Mouse (Mus musculus) midbrain, postnatal 0 days (tissue): ENCODE results near the gene Cbr1. TPM values are rescaled to one million over a fixed set of nuclear protein-coding genes. Genes with fewer than 3 reads are reported as not detected.

Source experiments
- ATAC-seq: fragments of 200-750 bp; cut with Nextera tagmentation; 2 replicates; pipeline ENCODE4 v1.8.0; 2017; ENCODE audit warnings: moderate number of reproducible peaks, mild to moderate bottlenecking, moderate TSS enrichment, moderate library complexity; ENCODE audit not compliant: low FRiP score
- DNase-seq: peaks from one replicate; pipeline ENCODE4 v3.0.0-alpha.2; 2015; ENCODE audit warnings: low spot score
- H3K27ac ChIP-seq: fragments of 300-500 bp; sonication (generic); 2 replicates; pipeline ENCODE4 v1.5.1; 2014; ENCODE audit warnings: low read depth, mild to moderate bottlenecking, low read length, mixed read lengths
- H3K27me3 ChIP-seq: fragments of 300-500 bp; sonication (generic); 2 replicates; pipeline ENCODE4 v1.6.1; 2014; ENCODE audit warnings: low read length, control low read depth, mixed read lengths; ENCODE audit not compliant: insufficient read depth
- H3K36me3 ChIP-seq: fragments of 300-500 bp; sonication (generic); 2 replicates; pipeline ENCODE4 v1.6.1; 2014; ENCODE audit warnings: low read length, control low read depth, mixed read lengths; ENCODE audit not compliant: insufficient read depth
- H3K4me1 ChIP-seq: fragments of 300-500 bp; sonication (generic); 2 replicates; pipeline ENCODE4 v1.6.1; 2014; ENCODE audit warnings: mild to moderate bottlenecking, control low read depth, antibody characterized with exemption, low read length, mixed read lengths; ENCODE audit not compliant: insufficient read depth
- H3K4me2 ChIP-seq: fragments of 300-500 bp; sonication (generic); 2 replicates; pipeline ENCODE4 v1.6.1; 2014; ENCODE audit warnings: low read depth, mild to moderate bottlenecking, low read length, mixed read lengths; ENCODE audit not compliant: poor library complexity, severe bottlenecking
- H3K4me3 ChIP-seq: fragments of 300-500 bp; sonication (generic); 2 replicates; pipeline ENCODE4 v1.5.1; 2014; ENCODE audit warnings: low read depth, mild to moderate bottlenecking, low read length, moderate library complexity
- H3K9ac ChIP-seq: fragments of 300-500 bp; sonication (generic); replicated peaks from 2 replicates; pipeline ENCODE4 v1.6.1; 2014; ENCODE audit warnings: mild to moderate bottlenecking, low read length, moderate library complexity, mixed read lengths; ENCODE audit not compliant: poor library complexity, severe bottlenecking
- H3K9me3 ChIP-seq: fragments of 300-500 bp; sonication (generic); 2 replicates; pipeline ENCODE4 v1.6.1; 2016; ENCODE audit warnings: low read length, control low read depth
- CTCF ChIP-seq: IDR thresholded peaks from 2 replicates; pipeline ENCODE4 v1.5.1; 2016; ENCODE audit warnings: antibody characterized with exemption, mild to moderate bottlenecking
- WGBS: fragments of 180-500 bp; shearing (Covaris S2); extraction: QIAGEN DNeasy Blood & Tissue Kit; methylation state at CpG from one replicate; pipeline ENCODE4 v1.1.7; 2014; 5-methylcytosine and 5-hydroxymethylcytosine counted together
- polyA plus RNA-seq: library from polyadenylated mRNA; unstranded; fragments of >200 nt; fragmentation: Nextera tagmentation; extraction: Ambion mirVana; gene quantifications from 2 replicates; pipeline ENCODE4 v1.2.1, GENCODE M21; 2015
- total RNA-seq: library from RNA; depleted of rRNA; stranded (reverse); fragments of >200 nt; gene quantifications from 2 replicates; pipeline ENCODE4 v1.2.3, GENCODE M21; 2014

The Cbr1 gene
- total and polyA plus RNA-seq, 2 experiments from 2014 or later, result 103 to 111 TPM

- no peak overlapping the region for H3K9ac ChIP-seq
- H3K36me3 ChIP-seq, result no peaks in the 10 kb centered on the region
- no peak for DNase-seq
- H3K4me2 ChIP-seq, result no peak overlapping the region
- no peak for TF ChIP-seq CTCF
- ATAC-seq, result no peak
- no peaks in the 10 kb centered on the region for H3K9me3 ChIP-seq
- no peak overlapping the region for H3K27ac ChIP-seq
- H3K4me3 ChIP-seq, result no peak overlapping the region
- 80% methylated on average over 5 of the region's 5 CpGs for WGBS
- H3K4me1 ChIP-seq, result no peaks in the 10 kb centered on the region
- no peaks in the 10 kb centered on the region for H3K27me3 ChIP-seq
Observed at GRCm38 (mm10) chr16:93575574-93575973, 30.1 kb upstream of the Cbr1 start.

GRCm38 (mm10) chr16:93576412-93577082 lies 29.1 kb upstream of the Cbr1 start:
- Histone ChIP-seq H3K9ac (no peak overlapping the region), H3K36me3 (no peaks in the 10 kb centered on the region), H3K4me1 (no peaks in the 10 kb centered on the region), H3K4me2 (no peak overlapping the region), H3K4me3 (no peak overlapping the region), H3K9me3 (no peaks in the 10 kb centered on the region), H3K27ac (no peak overlapping the region), H3K27me3 (no peaks in the 10 kb centered on the region)
- ATAC-seq, result no peak
- peak; percentile 81 for DNase-seq
- peak; percentile 98 for TF ChIP-seq CTCF
- WGBS, result 33% methylated on average over 14 of the region's 14 CpGs

GRCm38 (mm10) chr16:93578346-93579005 lies 27.2 kb upstream of the Cbr1 start:
- Histone ChIP-seq H3K4me2 (no peak overlapping the region), H3K4me1 (no peaks in the 10 kb centered on the region), H3K4me3 (no peak overlapping the region), H3K27ac (no peak overlapping the region), H3K9me3 (no peaks in the 10 kb centered on the region), H3K27me3 (no peaks in the 10 kb centered on the region), H3K36me3 (no peaks in the 10 kb centered on the region), H3K9ac (no peak overlapping the region)
- 86% methylated on average over 8 of the region's 8 CpGs for WGBS
- DNase-seq, result no peak
- TF ChIP-seq CTCF, result no peak
- no peak for ATAC-seq

GRCm38 (mm10) chr16:93581125-93581524 lies 24.5 kb upstream of the Cbr1 start:
- H3K27ac ChIP-seq, result no peak overlapping the region
- ATAC-seq (no peak), DNase-seq (peak; percentile 19)
- no peak for TF ChIP-seq CTCF
- H3K9ac ChIP-seq, result no peak overlapping the region
- H3K4me3 ChIP-seq, result no peak overlapping the region
- no peak overlapping the region for H3K4me2 ChIP-seq
- no peaks in the 10 kb centered on the region for H3K4me1 ChIP-seq
- peaks cover 16% of the 10 kb centered on the region; the same call in 1 of the 2 replicates for H3K36me3 ChIP-seq
- no peaks in the 10 kb centered on the region for H3K9me3 ChIP-seq
- H3K27me3 ChIP-seq, result no peaks in the 10 kb centered on the region
- 64% methylated on average over 6 of the region's 6 CpGs for WGBS

- Histone ChIP-seq H3K4me1 (no peaks in the 10 kb centered on the region), H3K27ac (no peak overlapping the region), H3K9me3 (no peaks in the 10 kb centered on the region), H3K9ac (no peak overlapping the region), H3K27me3 (no peaks in the 10 kb centered on the region), H3K4me3 (no peak overlapping the region), H3K4me2 (no peak overlapping the region), H3K36me3 (peaks cover 29% of the 10 kb centered on the region)
- DNase-seq, result no peak
- no peak for TF ChIP-seq CTCF
- WGBS, result 95% methylated on average over 24 of the region's 24 CpGs
- no peak for ATAC-seq
Observed at GRCm38 (mm10) chr16:93584976-93585702, 20.5 kb upstream of the Cbr1 start.

- no peak for DNase-seq
- Histone ChIP-seq H3K27me3 (no peaks in the 10 kb centered on the region), H3K36me3 (peaks cover 35% of the 10 kb centered on the region), H3K4me2 (no peak overlapping the region), H3K4me1 (no peaks in the 10 kb centered on the region), H3K9me3 (no peaks in the 10 kb centered on the region), H3K27ac (no peak overlapping the region), H3K4me3 (no peak overlapping the region), H3K9ac (no peak overlapping the region)
- WGBS, result 85% methylated on average over 9 of the region's 9 CpGs
- ATAC-seq, result no peak
- no peak for TF ChIP-seq CTCF
Observed at GRCm38 (mm10) chr16:93585703-93586205, 19.9 kb upstream of the Cbr1 start.
